Mouse (Mus musculus): ENCODE data around the gene Xcr1.

- TF ChIP-seq POLR2A (IDR thresholded peaks at IDR 0.05; ENCODE audit: control insufficient read depth, low read depth, low read length) (no peak), CTCF (IDR thresholded peaks at IDR 0.05; ENCODE audit: control insufficient read depth, insufficient read depth, insufficient replicate concordance, low read depth, low read length) (no peak)
Observed at GRCm38 (mm10) chr9:123852449-123853390, 9.1 kb downstream of the Xcr1 start.

All from testis, adult 2 months (tissue).